In genomic region chr4:55006024-55006423, GRCm38 (mm10) we compare ENCODE assay signal across 9 mouse cellular contexts.
DNase-seq lines count a peak whose midpoint lies in the region; ATAC-seq and TF ChIP-seq lines count a peak whose summit lies in the region.
"Had no signal": no experiment of that assay in that cellular context is flagged by ENCODE, and none has a peak within 500 bp of the region (broad histone marks: within the 10 kb centered on the region; RNA-seq: fewer than 3 reads in every experiment).

No protein-coding gene starts in this region.

- H3K9ac ChIP-seq in neural tube, embryonic 11.5 days (ENCODE audit: low read length), result no peak overlapping the region
- no peak overlapping the region for H3K9ac ChIP-seq in limb, embryonic 13.5 days
- H3K9ac ChIP-seq in stomach, postnatal 0 days (ENCODE audit: low read length), result no peak overlapping the region

- no peak overlapping the region; the same call in 1 of the 2 replicates for H3K4me2 ChIP-seq in neural tube, embryonic 11.5 days (ENCODE audit: low read depth)
- peak overlapping the region; percentile 51; the same call in 1 of the 2 replicates for H3K4me2 ChIP-seq in limb, embryonic 13.5 days (replicated peaks)
- H3K4me2 ChIP-seq in stomach, postnatal 0 days (replicated peaks; ENCODE audit: low read depth), result peak overlapping the region; percentile 54

- no peak overlapping the region for H3K4me3 ChIP-seq in neural tube, embryonic 11.5 days (ENCODE audit: low read depth, low read length)
- H3K4me3 ChIP-seq in limb, embryonic 13.5 days, result no peak overlapping the region
- H3K4me3 ChIP-seq in stomach, postnatal 0 days (ENCODE audit: low read depth, low read length), result no peak overlapping the region
- H3K4me3 ChIP-seq: erythroblast, embryonic 14.5 days had no signal

- ATAC-seq in neural tube, embryonic 11.5 days (ENCODE audit: insufficient read depth, low FRiP score, low TSS enrichment), result no peak
- no peak for ATAC-seq in limb, embryonic 13.5 days (ENCODE audit: low FRiP score, low read depth)
- no peak for ATAC-seq in stomach, postnatal 0 days (ENCODE audit: low FRiP score, low TSS enrichment)

- no peaks in the 10 kb centered on the region for H3K9me3 ChIP-seq in neural tube, embryonic 11.5 days (ENCODE audit: control insufficient read depth, low read length)
- H3K9me3 ChIP-seq in limb, embryonic 13.5 days, result no peaks in the 10 kb centered on the region
- no peaks in the 10 kb centered on the region for H3K9me3 ChIP-seq in stomach, postnatal 0 days (ENCODE audit: control insufficient read depth, low read length)

- H3K27ac ChIP-seq in neural tube, embryonic 11.5 days (ENCODE audit: low read depth, low read length), result peak overlapping the region; percentile 69
- H3K27ac ChIP-seq in limb, embryonic 13.5 days, result no peak overlapping the region; the same call in 1 of the 2 replicates
- peak overlapping the region; percentile 81 for H3K27ac ChIP-seq in stomach, postnatal 0 days (replicated peaks)

- peaks cover 16% of the 10 kb centered on the region for H3K4me1 ChIP-seq in neural tube, embryonic 11.5 days (ENCODE audit: control insufficient read depth, insufficient read depth, low read length)
- H3K4me1 ChIP-seq in limb, embryonic 13.5 days, result peaks cover 37% of the 10 kb centered on the region
- peaks cover 13% of the 10 kb centered on the region for H3K4me1 ChIP-seq in stomach, postnatal 0 days (replicated peaks; ENCODE audit: control insufficient read depth, insufficient read depth)

- 62% methylated on average over 1 of the region's 1 CpGs for WGBS in neural tube, embryonic 11.5 days
- WGBS in limb, embryonic 13.5 days, result 51% methylated on average over 1 of the region's 1 CpGs
- WGBS in stomach, postnatal 0 days, result 46% methylated on average over 1 of the region's 1 CpGs

- H3K27me3 ChIP-seq in neural tube, embryonic 11.5 days (ENCODE audit: control insufficient read depth, insufficient read depth, low read length), result no peaks in the 10 kb centered on the region
- H3K27me3 ChIP-seq in limb, embryonic 13.5 days, result no peaks in the 10 kb centered on the region
- H3K27me3 ChIP-seq in stomach, postnatal 0 days (ENCODE audit: control insufficient read depth, insufficient read depth, low read length), result no peaks in the 10 kb centered on the region

- TF ChIP-seq EP300 in stomach, postnatal 0 days (optimal IDR thresholded peaks at IDR 0.05), result no peak

- H3K36me3 ChIP-seq in neural tube, embryonic 11.5 days (ENCODE audit: control insufficient read depth, insufficient read depth, low read length), result peaks cover 32% of the 10 kb centered on the region
- H3K36me3 ChIP-seq in limb, embryonic 13.5 days, result peaks cover 46% of the 10 kb centered on the region
- peaks cover 9% of the 10 kb centered on the region; the same call in 1 of the 2 replicates for H3K36me3 ChIP-seq in stomach, postnatal 0 days (ENCODE audit: control insufficient read depth, insufficient read depth, low read length)

- peak; percentile 40 for DNase-seq in heart, adult 11 months
- no peak for DNase-seq in heart, adult 8-10 months (ENCODE audit: low spot score)
- no peak for DNase-seq in neural tube, embryonic 11.5 days (ENCODE audit: low spot score)
- no peak for DNase-seq in neural tube, embryonic 10.5 days (ENCODE audit: extremely low spot score, low spot score)
- no peak for DNase-seq in stomach, postnatal 0 days (ENCODE audit: low spot score)
- no peak for DNase-seq in gastrocnemius, postnatal 25 days
- no peak for DNase-seq in right cerebral cortex, postnatal 4 days

- TF ChIP-seq CTCF in stomach, postnatal 0 days (IDR thresholded peaks at IDR 0.05; ENCODE audit: low read depth), result no peak
